Mouse (Mus musculus) erythroblast, embryonic 14.5 days (primary cell): Measurements from ENCODE around the gene Ralb.

Experiments used
- GATA1 ChIP-seq: IDR thresholded peaks from 2 replicates; pipeline ENCODE4 v1.6.1; 2012; ENCODE audit warnings: low read length, inconsistent platforms, mixed read lengths
- TAL1 ChIP-seq: IDR thresholded peaks from 3 replicates; pipeline ENCODE4 v1.6.1; 2012; ENCODE audit warnings: low read length, inconsistent platforms, mixed read lengths

GRCm38 (mm10) chr1:119525004-119525444 is 20.4 kb upstream of the Ralb start:
- no peak for TF ChIP-seq GATA1
- no peak for TF ChIP-seq TAL1
